Mouse (Mus musculus): Measurements from ENCODE around the gene Atp5j2. TPM values are rescaled to one million over a fixed set of nuclear protein-coding genes. Genes with fewer than 3 reads are reported as not detected.

Gene Atp5j2
- polyA plus RNA-seq, 1 experiment from 2014 or later = 1,156 TPM

- Histone ChIP-seq H3K36me3 (ENCODE audit: control insufficient read depth, insufficient read depth) (peaks cover 27% of the 10 kb centered on the region), H3K4me1 (ENCODE audit: control insufficient read depth, insufficient read depth, low read length) (peaks cover 14% of the 10 kb centered on the region), H3K4me2 (ENCODE audit: low read depth, low read length) (no peak overlapping the region), H3K4me3 (ENCODE audit: low read length) (no peak overlapping the region), H3K27me3 (ENCODE audit: control insufficient read depth, insufficient read depth, low read length) (no peaks in the 10 kb centered on the region), H3K27ac (ENCODE audit: low read length) (no peak overlapping the region), H3K9me3 (replicated peaks; ENCODE audit: control insufficient read depth, low read length) (no peaks in the 10 kb centered on the region; the same call in 1 of the 2 replicates), H3K9ac (ENCODE audit: low read length) (no peak overlapping the region)
- 96% methylated on average over 6 of the region's 6 CpGs for WGBS
- ATAC-seq (replicated peaks; ENCODE audit: extremely low read depth, insufficient read depth, low FRiP score) = no peak
Observed at GRCm38 (mm10) chr5:145207385-145207784, 15.5 kb upstream of the Atp5j2 start.

- no peak for ATAC-seq (replicated peaks; ENCODE audit: extremely low read depth, insufficient read depth, low FRiP score)
- Histone ChIP-seq H3K27me3 (ENCODE audit: control insufficient read depth, insufficient read depth, low read length) (no peaks in the 10 kb centered on the region), H3K27ac (ENCODE audit: low read length) (peak overlapping the region; percentile 66), H3K9ac (ENCODE audit: low read length) (peak overlapping the region; percentile 81), H3K4me1 (ENCODE audit: control insufficient read depth, insufficient read depth, low read length) (peaks cover 22% of the 10 kb centered on the region), H3K9me3 (replicated peaks; ENCODE audit: control insufficient read depth, low read length) (no peaks in the 10 kb centered on the region), H3K4me2 (ENCODE audit: low read depth, low read length) (peak overlapping the region; percentile 73), H3K4me3 (ENCODE audit: low read length) (peak overlapping the region; percentile 87), H3K36me3 (ENCODE audit: control insufficient read depth, insufficient read depth) (peaks cover 12% of the 10 kb centered on the region)
- 5% methylated on average over 9 of the region's 9 CpGs for WGBS
Observed at GRCm38 (mm10) chr5:145205041-145205440, 13.2 kb upstream of the Atp5j2 start.

- under 1% methylated on average over 22 of the region's 22 CpGs for WGBS
- Histone ChIP-seq H3K4me1 (ENCODE audit: control insufficient read depth, insufficient read depth, low read length) (peaks cover 22% of the 10 kb centered on the region), H3K36me3 (ENCODE audit: control insufficient read depth, insufficient read depth) (peaks cover 4% of the 10 kb centered on the region; the same call in 1 of the 2 replicates), H3K4me3 (ENCODE audit: low read length) (peak within 1 kb of the TSS; percentile 87), H3K4me2 (ENCODE audit: low read depth, low read length) (peak within 1 kb of the TSS; percentile 73), H3K9ac (ENCODE audit: low read length) (peak within 1 kb of the TSS; percentile 81), H3K9me3 (replicated peaks; ENCODE audit: control insufficient read depth, low read length) (no peaks in the 10 kb centered on the region), H3K27me3 (ENCODE audit: control insufficient read depth, insufficient read depth, low read length) (no peaks in the 10 kb centered on the region), H3K27ac (ENCODE audit: low read length) (peak within 1 kb of the TSS; percentile 96)
- ATAC-seq (replicated peaks; ENCODE audit: extremely low read depth, insufficient read depth, low FRiP score) = peak; percentile 93
Observed at GRCm38 (mm10) chr5:145203936-145204691, 12.3 kb upstream of the Atp5j2 start, which contains the start of gene Zkscan5. Zkscan5 (plus strand) TSS chr5:145204562.

GRCm38 (mm10) chr5:145202446-145202845 is 10.6 kb upstream of the Atp5j2 start:
- Histone ChIP-seq H3K27me3 (ENCODE audit: control insufficient read depth, insufficient read depth, low read length) (no peaks in the 10 kb centered on the region), H3K4me1 (ENCODE audit: control insufficient read depth, insufficient read depth, low read length) (peaks cover 22% of the 10 kb centered on the region), H3K27ac (ENCODE audit: low read length) (no peak overlapping the region), H3K36me3 (ENCODE audit: control insufficient read depth, insufficient read depth) (0 out of 2 replicates have a peak, but pooled peaks cover 2% of the 10 kb centered on the region), H3K9ac (ENCODE audit: low read length) (no peak overlapping the region), H3K4me3 (ENCODE audit: low read length) (no peak overlapping the region), H3K9me3 (replicated peaks; ENCODE audit: control insufficient read depth, low read length) (no peaks in the 10 kb centered on the region), H3K4me2 (ENCODE audit: low read depth, low read length) (no peak overlapping the region)
- WGBS = 44% methylated on average over 3 of the region's 3 CpGs
- ATAC-seq (replicated peaks; ENCODE audit: extremely low read depth, insufficient read depth, low FRiP score) = no peak

- ATAC-seq (replicated peaks; ENCODE audit: extremely low read depth, insufficient read depth, low FRiP score) = no peak
- H3K36me3 ChIP-seq (ENCODE audit: control insufficient read depth, insufficient read depth) = peaks cover 8% of the 10 kb centered on the region; the same call in 1 of the 2 replicates
- H3K4me1 ChIP-seq (ENCODE audit: control insufficient read depth, insufficient read depth, low read length) = peaks cover 22% of the 10 kb centered on the region
Observed at GRCm38 (mm10) chr5:145201321-145201991, 9.6 kb upstream of the Atp5j2 start, which contains the start of gene Zkscan14. Zkscan14 (minus strand) TSS chr5:145201868.

GRCm38 (mm10) chr5:145200387-145200786 is 8.5 kb upstream of the Atp5j2 start:
- Histone ChIP-seq H3K4me1 (ENCODE audit: control insufficient read depth, insufficient read depth, low read length) (peaks cover 14% of the 10 kb centered on the region), H3K27me3 (ENCODE audit: control insufficient read depth, insufficient read depth, low read length) (no peaks in the 10 kb centered on the region), H3K4me3 (ENCODE audit: low read length) (no peak overlapping the region; the same call in 1 of the 2 replicates), H3K36me3 (ENCODE audit: control insufficient read depth, insufficient read depth) (peaks cover 18% of the 10 kb centered on the region), H3K4me2 (ENCODE audit: low read depth, low read length) (peak overlapping the region; percentile 91), H3K9ac (ENCODE audit: low read length) (no peak overlapping the region), H3K9me3 (replicated peaks; ENCODE audit: control insufficient read depth, low read length) (no peaks in the 10 kb centered on the region), H3K27ac (ENCODE audit: low read length) (no peak overlapping the region)
- 68% methylated on average over 7 of the region's 7 CpGs for whole genome bisulfite sequencing
- ATAC-seq (replicated peaks; ENCODE audit: extremely low read depth, insufficient read depth, low FRiP score) = no peak

More at GRCm38 (mm10) chr5:145201321-145201991, 9.6 kb upstream of the Atp5j2 start, which contains the start of gene Zkscan14:
- Histone ChIP-seq H3K27me3 (ENCODE audit: control insufficient read depth, insufficient read depth, low read length) (no peaks in the 10 kb centered on the region), H3K4me2 (ENCODE audit: low read depth, low read length) (peak within 1 kb of the TSS; percentile 91), H3K27ac (ENCODE audit: low read length) (peak within 1 kb of the TSS; percentile 80), H3K9ac (ENCODE audit: low read length) (peak within 1 kb of the TSS; percentile 85), H3K4me3 (ENCODE audit: low read length) (peak within 1 kb of the TSS; percentile 96), H3K9me3 (replicated peaks; ENCODE audit: control insufficient read depth, low read length) (no peaks in the 10 kb centered on the region)
- under 1% methylated on average over 37 of the region's 37 CpGs for WGBS

GRCm38 (mm10) chr5:145190875-145191798 is 725 bp downstream of the Atp5j2 start:
- Histone ChIP-seq H3K36me3 (ENCODE audit: control insufficient read depth, insufficient read depth) (peaks cover 40% of the 10 kb centered on the region), H3K4me2 (ENCODE audit: low read depth, low read length) (peak overlapping the region; percentile 68), H3K27ac (ENCODE audit: low read length) (peak overlapping the region; percentile 96), H3K4me1 (ENCODE audit: control insufficient read depth, insufficient read depth, low read length) (peaks cover 20% of the 10 kb centered on the region), H3K27me3 (ENCODE audit: control insufficient read depth, insufficient read depth, low read length) (no peaks in the 10 kb centered on the region), H3K4me3 (ENCODE audit: low read length) (peak overlapping the region; percentile 86), H3K9me3 (replicated peaks; ENCODE audit: control insufficient read depth, low read length) (no peaks in the 10 kb centered on the region), H3K9ac (ENCODE audit: low read length) (peak overlapping the region; percentile 97)
- WGBS = under 1% methylated on average over 40 of the region's 41 CpGs
- peak; percentile 92 for ATAC-seq (replicated peaks; ENCODE audit: extremely low read depth, insufficient read depth, low FRiP score)

GRCm38 (mm10) chr5:145190373-145190772 is 1.5 kb downstream of the Atp5j2 start:
- WGBS = 15% methylated on average over 5 of the region's 5 CpGs
- Histone ChIP-seq H3K27me3 (ENCODE audit: control insufficient read depth, insufficient read depth, low read length) (no peaks in the 10 kb centered on the region), H3K4me3 (ENCODE audit: low read length) (peak overlapping the region; percentile 86), H3K36me3 (ENCODE audit: control insufficient read depth, insufficient read depth) (peaks cover 39% of the 10 kb centered on the region), H3K9ac (ENCODE audit: low read length) (peak overlapping the region; percentile 97), H3K4me2 (ENCODE audit: low read depth, low read length) (peak overlapping the region; percentile 68), H3K4me1 (ENCODE audit: control insufficient read depth, insufficient read depth, low read length) (peaks cover 20% of the 10 kb centered on the region), H3K9me3 (replicated peaks; ENCODE audit: control insufficient read depth, low read length) (no peaks in the 10 kb centered on the region), H3K27ac (ENCODE audit: low read length) (peak overlapping the region; percentile 96)
- ATAC-seq (replicated peaks; ENCODE audit: extremely low read depth, insufficient read depth, low FRiP score) = 0 out of 2 replicates have a peak, but pooled peaks have one; percentile 11

Measured in heart, embryonic 16.5 days (tissue).